Mouse (Mus musculus) forebrain, postnatal 0 days (tissue): ENCODE measurements around the gene Sdha. TPM values are rescaled to one million over a fixed set of nuclear protein-coding genes. Genes with fewer than 3 reads are reported as not detected.

Source experiments
- ATAC-seq: fragments of 200-750 bp; cut with Nextera tagmentation; 2 replicates; pipeline ENCODE4 v1.8.0; 2017; ENCODE audit warnings: mild to moderate bottlenecking, moderate library complexity
- DNase-seq: peaks from one replicate; pipeline ENCODE4 v3.0.0-alpha.2; 2015
- H3K27ac ChIP-seq: fragments of 300-500 bp; sonication (generic); 2 replicates; pipeline ENCODE4 v1.5.1; 2014; ENCODE audit warnings: low read depth, mild to moderate bottlenecking, antibody characterized with exemption, low read length, moderate library complexity, mixed read lengths
- H3K27me3 ChIP-seq: fragments of 300-500 bp; sonication (generic); 2 replicates; pipeline ENCODE4 v1.6.1; 2014; ENCODE audit warnings: mild to moderate bottlenecking, low read length, mixed read lengths; ENCODE audit not compliant: insufficient read depth
- H3K36me3 ChIP-seq: fragments of 300-500 bp; sonication (generic); 2 replicates; pipeline ENCODE4 v1.6.1; 2014; ENCODE audit warnings: mild to moderate bottlenecking, moderate library complexity; ENCODE audit not compliant: insufficient read depth
- H3K4me1 ChIP-seq: fragments of 300-500 bp; sonication (generic); 2 replicates; pipeline ENCODE4 v1.6.1; 2014; ENCODE audit warnings: antibody characterized with exemption; ENCODE audit not compliant: insufficient read depth
- H3K4me2 ChIP-seq: fragments of 300-500 bp; sonication (generic); 2 replicates; pipeline ENCODE4 v1.6.1; 2014; ENCODE audit warnings: low read depth, mild to moderate bottlenecking, moderate library complexity
- H3K4me3 ChIP-seq: fragments of 300-500 bp; sonication (generic); 2 replicates; pipeline ENCODE4 v1.5.1; 2014; ENCODE audit warnings: low read depth, low read length, mixed read lengths
- H3K9ac ChIP-seq: fragments of 300-500 bp; sonication (generic); 2 replicates; pipeline ENCODE4 v1.6.1; 2014; ENCODE audit warnings: mild to moderate bottlenecking
- H3K9me3 ChIP-seq: fragments of 300-500 bp; sonication (generic); 2 replicates; pipeline ENCODE4 v1.6.1; 2016; ENCODE audit warnings: low read length
- CTCF ChIP-seq: sonication (generic); IDR thresholded peaks from 2 replicates; pipeline ENCODE4 v1.5.1; 2016; ENCODE audit warnings: antibody characterized with exemption, control low read depth, low read depth
- WGBS: fragments of 180-500 bp; shearing (Covaris S2); extraction: QIAGEN DNeasy Blood & Tissue Kit; methylation state at CpG from one replicate; pipeline ENCODE4 v1.1.7; 2014; 5-methylcytosine and 5-hydroxymethylcytosine counted together
- polyA plus RNA-seq: library from polyadenylated mRNA; unstranded; fragments of >200 nt; fragmentation: Nextera tagmentation; extraction: Ambion mirVana; gene quantifications from 2 replicates; pipeline ENCODE4 v1.2.1, GENCODE M21; 2015
- total RNA-seq: library from RNA; depleted of rRNA; stranded (reverse); fragments of >200 nt; gene quantifications from 2 replicates; pipeline ENCODE4 v1.2.3, GENCODE M21; 2014; rRNA removed

Sdha gene
- total RNA-seq (91.5 and 166 TPM in 2 replicates), polyA plus RNA-seq (157 and 179 TPM in 2 replicates)

DNA sequence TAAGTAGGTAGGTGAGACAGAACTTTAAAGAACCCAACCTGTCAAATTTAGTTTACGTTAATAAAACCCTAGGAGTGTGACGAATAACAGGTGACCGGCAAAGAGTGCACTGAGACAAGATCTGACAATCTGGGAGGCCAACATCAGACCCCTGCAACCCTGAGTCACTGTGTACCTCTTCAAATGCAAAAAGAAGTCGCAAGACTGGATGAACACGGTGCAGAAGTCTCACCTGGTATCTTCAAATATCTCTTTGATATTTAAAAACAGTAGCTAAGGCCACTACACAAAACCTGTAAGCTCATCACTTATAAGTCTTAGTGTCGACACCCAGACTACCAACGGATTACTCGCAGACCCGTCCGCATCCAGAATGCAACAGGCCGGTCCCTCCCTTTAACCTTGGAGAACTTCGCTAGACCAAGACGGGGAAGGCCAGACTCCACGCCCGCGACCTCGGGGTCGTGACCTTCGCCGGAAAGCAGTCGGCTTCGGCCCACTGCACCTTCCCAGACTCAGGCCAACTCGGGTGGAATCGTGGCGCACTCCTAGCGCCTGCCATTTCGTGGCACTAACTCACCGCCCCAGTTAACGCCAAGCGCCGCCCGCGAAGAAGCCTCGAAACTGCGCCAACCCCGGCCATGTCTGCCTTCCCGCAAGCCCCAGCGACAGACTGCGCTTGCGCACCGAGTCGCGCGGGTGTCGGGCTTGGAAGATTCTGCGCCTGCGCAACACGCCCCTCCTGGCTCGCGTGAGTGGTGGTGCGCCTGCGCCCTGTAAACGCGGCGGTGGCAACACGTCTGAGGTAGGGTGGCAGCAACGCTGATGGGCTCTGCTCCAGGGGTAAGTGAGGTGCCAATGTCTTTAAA lies at the start of gene Sdha, which contains the start of gene Ccdc127:
Gene Sdha, minus strand, starts transcription at position 715 of the 869 bp plus-strand sequence.
Gene Ccdc127, plus strand, starts transcription at position 744 of the 869 bp plus-strand sequence.
- Histone ChIP-seq H3K27ac (peak within 1 kb of the TSS; percentile 74), H3K9ac (peak within 1 kb of the TSS; percentile 78), H3K4me2 (peak within 1 kb of the TSS; percentile 64), H3K36me3 (peaks cover 9% of the 10 kb centered on the region; the same call in 1 of the 2 replicates), H3K27me3 (no peaks in the 10 kb centered on the region), H3K4me3 (peak within 1 kb of the TSS; percentile 57), H3K4me1 (peaks cover 13% of the 10 kb centered on the region; the same call in 1 of the 2 replicates), H3K9me3 (no peaks in the 10 kb centered on the region)
- 2% methylated on average over 57 of the region's 57 CpGs for WGBS
- DNase-seq: peak; percentile 99
- ATAC-seq: peak; percentile 99
- no peak; the same call in none of the 2 replicates for TF ChIP-seq CTCF

DNA sequence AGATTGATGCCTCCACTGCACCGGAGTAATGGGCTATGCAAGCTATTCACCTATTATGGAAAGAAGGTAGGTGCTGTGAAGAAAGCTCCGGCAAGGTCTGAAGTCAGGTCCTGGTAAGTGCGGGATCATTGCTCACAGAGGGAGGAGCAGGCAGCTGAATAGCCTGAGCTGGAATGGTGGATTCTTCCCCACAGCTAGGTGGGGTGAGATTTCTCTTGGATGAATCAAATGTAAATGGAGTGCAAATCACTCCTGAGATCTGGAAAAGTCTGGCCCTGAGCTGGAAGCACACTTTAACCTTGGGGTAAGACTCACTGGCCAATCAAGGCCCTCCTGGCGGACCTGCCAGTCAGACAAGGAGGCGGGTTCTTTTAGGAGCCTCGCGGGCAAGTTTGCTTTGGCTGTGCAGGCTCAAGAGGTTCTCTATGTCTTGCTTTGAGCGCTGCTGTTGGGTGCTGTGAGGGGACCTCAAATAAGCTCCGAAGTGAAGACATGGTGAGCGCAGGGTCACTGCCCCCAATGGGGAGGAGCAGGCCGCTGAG lies 49.3 kb upstream of the Sdha start, which contains the start of gene Ftl1-ps1:
Gene Ftl1-ps1, plus strand, starts transcription at position 397 of the 542 bp plus-strand sequence.
- H3K4me2 ChIP-seq: no peak within 1 kb of the TSS

DNA sequence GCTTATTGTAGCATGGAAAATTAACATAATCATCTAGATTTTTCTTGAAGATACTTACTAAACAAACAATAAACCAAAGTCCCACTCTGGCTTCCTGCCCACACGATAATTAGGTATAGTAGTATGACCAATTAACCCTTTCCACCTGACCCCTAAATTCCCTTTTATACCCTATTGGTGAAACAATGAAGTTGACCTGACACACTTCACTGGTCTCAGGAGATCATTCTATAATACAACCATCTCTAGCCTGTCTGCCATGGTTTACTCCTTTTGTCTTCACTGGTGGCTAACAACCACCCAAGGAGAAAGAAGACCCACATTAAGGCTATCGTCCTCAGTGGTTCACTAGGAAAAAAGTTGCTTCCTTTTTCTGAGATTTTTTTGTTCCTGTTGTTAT lies 41.1 kb upstream of the Sdha start:
- H3K27ac ChIP-seq: no peak overlapping the region
- H3K4me3 ChIP-seq: no peak overlapping the region
- H3K9me3 ChIP-seq: no peaks in the 10 kb centered on the region
- no peak overlapping the region for H3K4me2 ChIP-seq
- no peaks in the 10 kb centered on the region for H3K36me3 ChIP-seq
- WGBS: 66% methylated on average over 2 of the region's 2 CpGs
- TF ChIP-seq CTCF: no peak
- DNase-seq: no peak
- no peak overlapping the region for H3K9ac ChIP-seq
- no peak for ATAC-seq
- peaks cover 6% of the 10 kb centered on the region; the same call in 1 of the 2 replicates for H3K4me1 ChIP-seq
- no peaks in the 10 kb centered on the region for H3K27me3 ChIP-seq

More for the DNA sequence above, 49.3 kb upstream of the Sdha start, which contains the start of gene Ftl1-ps1:
- Histone ChIP-seq H3K27me3 (no peaks in the 10 kb centered on the region), H3K27ac (no peak within 1 kb of the TSS), H3K4me3 (no peak within 1 kb of the TSS), H3K9ac (no peak within 1 kb of the TSS), H3K36me3 (no peaks in the 10 kb centered on the region), H3K4me1 (no peaks in the 10 kb centered on the region), H3K9me3 (no peaks in the 10 kb centered on the region)
- no peak for DNase-seq
- no peak for TF ChIP-seq CTCF
- no peak for ATAC-seq
- WGBS: 11% methylated on average over 11 of the region's 11 CpGs

DNA sequence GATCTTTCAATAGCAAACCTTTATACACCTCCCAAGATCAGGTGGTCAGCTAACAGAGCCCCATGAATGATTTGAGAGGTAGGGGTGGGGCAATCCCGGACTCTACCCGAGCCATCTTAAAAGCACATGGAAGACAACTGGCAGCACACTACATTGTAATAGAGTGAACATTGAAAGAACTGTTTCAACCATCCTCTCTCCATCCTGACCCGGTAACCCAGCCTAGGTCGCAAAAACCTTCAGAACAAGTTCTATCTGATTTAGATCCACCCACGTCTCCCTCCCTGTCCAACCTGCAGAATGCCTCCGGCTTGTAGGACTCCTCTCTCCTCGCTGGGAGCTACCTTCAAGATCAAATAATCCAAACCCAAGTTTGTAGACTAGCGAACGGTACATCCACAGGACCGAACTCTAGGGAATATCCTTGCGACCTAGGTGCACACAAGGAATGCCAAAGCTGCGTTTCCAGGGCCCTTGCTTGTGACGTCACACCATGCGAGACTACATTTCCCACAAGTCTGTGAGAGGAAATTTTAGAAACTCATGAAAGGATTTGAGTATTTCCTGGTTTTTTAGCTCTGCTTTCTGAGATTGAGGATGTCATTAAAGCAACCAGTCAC lies 40.4 kb upstream of the Sdha start, which contains the start of gene Zfp72:
Gene Zfp72, minus strand, starts transcription at position 466 of the 620 bp plus-strand sequence.
- ATAC-seq (peak; percentile 98), DNase-seq (peak; percentile 92)
- Histone ChIP-seq H3K9me3 (no peaks in the 10 kb centered on the region), H3K9ac (peak within 1 kb of the TSS; percentile 69), H3K4me3 (peak within 1 kb of the TSS; percentile 74), H3K36me3 (no peaks in the 10 kb centered on the region), H3K27me3 (no peaks in the 10 kb centered on the region), H3K4me2 (peak within 1 kb of the TSS; percentile 62), H3K27ac (peak within 1 kb of the TSS; percentile 60), H3K4me1 (peaks cover 6% of the 10 kb centered on the region; the same call in 1 of the 2 replicates)
- no peak for TF ChIP-seq CTCF
- WGBS: under 1% methylated on average over 14 of the region's 14 CpGs

- H3K4me1 ChIP-seq: peaks cover 6% of the 10 kb centered on the region; the same call in 1 of the 2 replicates
- H3K9me3 ChIP-seq: no peaks in the 10 kb centered on the region
- no peaks in the 10 kb centered on the region for H3K27me3 ChIP-seq
- peak overlapping the region; percentile 69 for H3K9ac ChIP-seq
- TF ChIP-seq CTCF: peak; percentile 48
- H3K4me3 ChIP-seq: peak overlapping the region; percentile 74
- ATAC-seq (0 out of 2 replicates have a peak, but pooled peaks have one; percentile 1), DNase-seq (no peak)
- no peak overlapping the region for H3K27ac ChIP-seq
- 67% methylated on average over 6 of the region's 6 CpGs for WGBS
- peak overlapping the region; percentile 62 for H3K4me2 ChIP-seq
- no peaks in the 10 kb centered on the region for H3K36me3 ChIP-seq
Measured at GRCm38 (mm10) chr13:74389730-74390129, 39.6 kb upstream of the Sdha start.

DNA sequence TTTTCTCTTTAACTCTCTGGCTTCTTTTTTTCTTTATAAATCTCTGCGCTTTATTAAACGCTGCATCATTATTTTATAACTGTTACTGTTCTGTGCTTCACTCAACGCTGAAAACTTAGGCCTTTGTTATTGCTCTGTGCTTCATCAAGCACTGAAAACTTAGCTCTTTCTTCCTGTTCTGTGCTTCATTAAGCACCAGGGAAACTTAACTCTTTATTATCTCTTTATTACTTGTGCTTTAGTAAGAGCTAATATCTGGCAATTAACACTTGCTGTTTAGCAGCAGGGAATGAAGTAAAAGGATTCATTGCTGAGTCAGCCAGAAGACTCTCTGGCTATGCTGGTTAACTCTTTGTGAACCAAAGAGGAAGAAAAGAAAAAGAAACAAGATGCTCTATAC lies 32.2 kb upstream of the Sdha start:
- DNase-seq (no peak), ATAC-seq (peak; percentile 12; the same call in 1 of the 2 replicates)
- Histone ChIP-seq H3K36me3 (no peaks in the 10 kb centered on the region), H3K4me1 (0 out of 2 replicates have a peak, but pooled peaks cover 6% of the 10 kb centered on the region), H3K4me2 (no peak overlapping the region), H3K4me3 (no peak overlapping the region), H3K27ac (no peak overlapping the region), H3K27me3 (no peaks in the 10 kb centered on the region), H3K9me3 (no peaks in the 10 kb centered on the region), H3K9ac (no peak overlapping the region)
- 12% methylated on average over 3 of the region's 3 CpGs for WGBS
- TF ChIP-seq CTCF: no peak
